Mouse (Mus musculus) ZHBTc4 (cell line): ENCODE data around the gene Syt2.

Experiments used
- DNase-seq: peaks from one replicate; pipeline ENCODE4 v3.0.0-alpha.2; 2011; ENCODE audit warnings: low read depth, low spot score

Gene Syt2

GRCm38 (mm10) chr1:134646261-134646962 lies at the start of gene Syt2:
Gene Syt2 (plus strand): TSS chr1:134646677.
- peak; percentile 84 for DNase-seq

GRCm38 (mm10) chr1:134597339-134598054 lies 49.0 kb upstream of the Syt2 start:
- no peak for DNase-seq

GRCm38 (mm10) chr1:134604086-134604485 lies 42.4 kb upstream of the Syt2 start:
- no peak for DNase-seq

- DNase-seq = no peak
Measured at GRCm38 (mm10) chr1:134605670-134606069, 40.8 kb upstream of the Syt2 start.

GRCm38 (mm10) chr1:134606381-134606780 lies 40.1 kb upstream of the Syt2 start:
- DNase-seq = no peak

GRCm38 (mm10) chr1:134607279-134607678 lies 39.2 kb upstream of the Syt2 start:
- DNase-seq = no peak

- DNase-seq = peak; percentile 42
Measured at GRCm38 (mm10) chr1:134609172-134609571, 37.3 kb upstream of the Syt2 start.

- no peak for DNase-seq
Measured at GRCm38 (mm10) chr1:134614554-134614953, 31.9 kb upstream of the Syt2 start.

GRCm38 (mm10) chr1:134614988-134615387 lies 31.5 kb upstream of the Syt2 start:
- DNase-seq = no peak

GRCm38 (mm10) chr1:134617656-134618055 lies 28.8 kb upstream of the Syt2 start:
- no peak for DNase-seq

GRCm38 (mm10) chr1:134625325-134625724 lies 21.2 kb upstream of the Syt2 start:
- DNase-seq = no peak

- no peak for DNase-seq
Measured at GRCm38 (mm10) chr1:134629455-134629854, 17.0 kb upstream of the Syt2 start.

GRCm38 (mm10) chr1:134634296-134634695 lies 12.2 kb upstream of the Syt2 start:
- DNase-seq = no peak

- DNase-seq = no peak
Measured at GRCm38 (mm10) chr1:134636245-134636644, 10.2 kb upstream of the Syt2 start.

- peak; percentile 42 for DNase-seq
Measured at GRCm38 (mm10) chr1:134636684-134637083, 9.8 kb upstream of the Syt2 start.

GRCm38 (mm10) chr1:134638041-134638440 lies 8.4 kb upstream of the Syt2 start:
- no peak for DNase-seq

- peak; percentile 76 for DNase-seq
Measured at GRCm38 (mm10) chr1:134638522-134638921, 8.0 kb upstream of the Syt2 start.

GRCm38 (mm10) chr1:134639460-134639859 lies 7.0 kb upstream of the Syt2 start:
- no peak for DNase-seq

GRCm38 (mm10) chr1:134641507-134641906 lies 5.0 kb upstream of the Syt2 start:
- DNase-seq = peak; percentile 77

- DNase-seq = peak; percentile 48
Measured at GRCm38 (mm10) chr1:134643702-134644101, 2.8 kb upstream of the Syt2 start.

- DNase-seq = no peak
Measured at GRCm38 (mm10) chr1:134645408-134646200, 873 bp upstream of the Syt2 start.

- no peak for DNase-seq
Measured at GRCm38 (mm10) chr1:134646963-134647282, 446 bp downstream of the Syt2 start.
